19 mouse cellular contexts compared by ENCODE assay signal in genomic region chr7:79287226-79287625, GRCm38 (mm10). TPM values are rescaled to one million over a fixed set of nuclear protein-coding genes. Genes with fewer than 3 reads are reported as not detected.
DNase-seq lines count a peak whose midpoint lies in the region; ATAC-seq and TF ChIP-seq lines count a peak whose summit lies in the region.
"Had no signal": no experiment of that assay in that cellular context is flagged by ENCODE, and none has a peak within 500 bp of the region (broad histone marks: within the 10 kb centered on the region; RNA-seq: fewer than 3 reads in every experiment).

No protein-coding gene starts in this region.

- DNase-seq in intestine, embryonic 14.5 days (ENCODE audit: low spot score): peak; percentile 43
- DNase-seq in liver, embryonic 14.5 days (ENCODE audit: low read depth in 3 of 3, low spot score in 3 of 3): no peak
- DNase-seq in embryo, embryonic 9.5 days (ENCODE audit: extremely low spot score): no peak
- no peak for DNase-seq in kidney, postnatal 36 days
- DNase-seq: cerebellum, adult 8-10 months; heart, adult 18-20 months; kidney, adult 2 months; kidney, postnatal 25 days; left cerebral cortex, postnatal 4 days; lung, adult 2 months; midbrain, embryonic 14.5 days; thymus, postnatal 14 days had no signal

- no peaks in the 10 kb centered on the region for H3K27me3 ChIP-seq in intestine, embryonic 14.5 days (replicated peaks; ENCODE audit: control insufficient read depth, insufficient read depth, low read length)
- H3K27me3 ChIP-seq in intestine, embryonic 15.5 days (replicated peaks): no peaks in the 10 kb centered on the region
- H3K27me3 ChIP-seq in liver, embryonic 14.5 days (ENCODE audit: control insufficient read depth, insufficient read depth, low read length): no peaks in the 10 kb centered on the region
- no peaks in the 10 kb centered on the region for H3K27me3 ChIP-seq in stomach, embryonic 16.5 days (ENCODE audit: control insufficient read depth, insufficient read depth, low read length)
- H3K27me3 ChIP-seq: forebrain, embryonic 15.5 days; Patski had no signal

- H3K4me2 ChIP-seq in intestine, embryonic 14.5 days (ENCODE audit: low read length): no peak overlapping the region
- no peak overlapping the region for H3K4me2 ChIP-seq in intestine, embryonic 15.5 days (replicated peaks)
- H3K4me2 ChIP-seq in liver, embryonic 14.5 days (ENCODE audit: low read depth): no peak overlapping the region
- H3K4me2 ChIP-seq in stomach, embryonic 16.5 days (ENCODE audit: low read depth, low read length): no peak overlapping the region
- H3K4me2 ChIP-seq: forebrain, embryonic 15.5 days had no signal

- H3K9me3 ChIP-seq in intestine, embryonic 14.5 days (ENCODE audit: control insufficient read depth, low read length): no peaks in the 10 kb centered on the region
- no peaks in the 10 kb centered on the region for H3K9me3 ChIP-seq in intestine, embryonic 15.5 days
- no peaks in the 10 kb centered on the region for H3K9me3 ChIP-seq in liver, embryonic 14.5 days (ENCODE audit: control insufficient read depth, low read length)
- H3K9me3 ChIP-seq in stomach, embryonic 16.5 days (replicated peaks; ENCODE audit: control insufficient read depth, low read length): no peaks in the 10 kb centered on the region
- H3K9me3 ChIP-seq: forebrain, embryonic 15.5 days had no signal

- peaks cover 8% of the 10 kb centered on the region for H3K4me1 ChIP-seq in intestine, embryonic 14.5 days (replicated peaks; ENCODE audit: control insufficient read depth, insufficient read depth, low read length)
- H3K4me1 ChIP-seq in intestine, embryonic 15.5 days (replicated peaks): peaks cover 14% of the 10 kb centered on the region
- H3K4me1 ChIP-seq in liver, embryonic 14.5 days (replicated peaks; ENCODE audit: control insufficient read depth in 2 of 2, insufficient read depth in 2 of 2, low read length in 1 of 2): peaks cover 49% of the 10 kb centered on the region in 2 experiments
- peaks cover 24% of the 10 kb centered on the region for H3K4me1 ChIP-seq in stomach, embryonic 16.5 days (ENCODE audit: control insufficient read depth, insufficient read depth, low read length)

- peak; percentile 40; the same call in 1 of the 2 replicates for TF ChIP-seq EP300 in liver, embryonic 14.5 days (IDR thresholded peaks at IDR 0.05; ENCODE audit: low read depth)

- no peak overlapping the region for H3K4me3 ChIP-seq in intestine, embryonic 14.5 days (ENCODE audit: low read depth, low read length)
- no peak overlapping the region for H3K4me3 ChIP-seq in intestine, embryonic 15.5 days (replicated peaks)
- H3K4me3 ChIP-seq in liver, embryonic 14.5 days (ENCODE audit: insufficient read depth in 1 of 2, low read depth in 2 of 2, low read length in 2 of 2): no peak overlapping the region
- no peak overlapping the region for H3K4me3 ChIP-seq in stomach, embryonic 16.5 days (replicated peaks; ENCODE audit: low read length)
- H3K4me3 ChIP-seq: forebrain, embryonic 15.5 days had no signal

- no peak overlapping the region for H3K27ac ChIP-seq in intestine, embryonic 14.5 days (ENCODE audit: low read depth)
- no peak overlapping the region for H3K27ac ChIP-seq in intestine, embryonic 15.5 days
- H3K27ac ChIP-seq in liver, embryonic 14.5 days: peak overlapping the region; percentile 16; the same call in 1 of the 2 replicates
- peak overlapping the region; percentile 58; the same call in 1 of the 2 replicates for H3K27ac ChIP-seq in stomach, embryonic 16.5 days (ENCODE audit: low read length)
- H3K27ac ChIP-seq: forebrain, embryonic 15.5 days; hindbrain, postnatal 0 days had no signal

- H3K9ac ChIP-seq in intestine, embryonic 14.5 days (ENCODE audit: low read length): no peak overlapping the region
- H3K9ac ChIP-seq in intestine, embryonic 15.5 days: no peak overlapping the region
- peak overlapping the region; percentile 18; the same call in 1 of the 2 replicates for H3K9ac ChIP-seq in liver, embryonic 14.5 days (replicated peaks)
- no peak overlapping the region for H3K9ac ChIP-seq in stomach, embryonic 16.5 days (ENCODE audit: low read length)
- H3K9ac ChIP-seq: forebrain, embryonic 15.5 days had no signal

- H3K36me3 ChIP-seq in intestine, embryonic 14.5 days (ENCODE audit: control insufficient read depth, insufficient read depth, low read length): no peaks in the 10 kb centered on the region
- H3K36me3 ChIP-seq in intestine, embryonic 15.5 days: no peaks in the 10 kb centered on the region
- H3K36me3 ChIP-seq in liver, embryonic 14.5 days (replicated peaks; ENCODE audit: control insufficient read depth, insufficient read depth, low read depth): 0 out of 2 replicates have a peak, but pooled peaks cover 2% of the 10 kb centered on the region
- no peaks in the 10 kb centered on the region for H3K36me3 ChIP-seq in stomach, embryonic 16.5 days (ENCODE audit: control insufficient read depth, insufficient read depth, low read length)

- TF ChIP-seq CTCF in liver, embryonic 14.5 days (IDR thresholded peaks at IDR 0.05; ENCODE audit: low read depth): no peak

- no peak for ATAC-seq in intestine, embryonic 14.5 days (replicated peaks; ENCODE audit: low FRiP score, low TSS enrichment, low read depth)
- no peak for ATAC-seq in intestine, embryonic 15.5 days
- peak; percentile 45 for ATAC-seq in common myeloid progenitor, adult 5-6 weeks (replicated peaks; ENCODE audit: low read depth, poor library complexity, severe bottlenecking)
- ATAC-seq in liver, embryonic 14.5 days (ENCODE audit: insufficient read depth): peak; percentile 40; the same call in 1 of the 2 replicates
- no peak for ATAC-seq in stomach, embryonic 16.5 days (ENCODE audit: insufficient read depth, low FRiP score)
- ATAC-seq: activated CD4-positive, CD25-positive, alpha-beta regulatory T cell, adult 4 months; forebrain, embryonic 15.5 days; hindbrain, postnatal 0 days; Patski had no signal

- 81% methylated on average over 6 of the region's 6 CpGs for WGBS in intestine, embryonic 14.5 days
- 86% methylated on average over 6 of the region's 6 CpGs for WGBS in intestine, embryonic 15.5 days
- 49% methylated on average over 6 of the region's 6 CpGs for WGBS in liver, embryonic 14.5 days (ENCODE audit: insufficient replicate concordance)
- WGBS in stomach, embryonic 16.5 days: 87% methylated on average over 6 of the region's 6 CpGs

RNA-seq across cellular contexts. Expression of gene Abhd2, which starts 14.2 kb away (rescaled TPM):
- polyA plus RNA-seq in intestine, embryonic 14.5 days (2014; fragmentation: Nextera tagmentation; extraction: Ambion mirVana): 14.6 and 15.2 TPM in 2 replicates
- 14.3 and 16.3 TPM in 2 replicates for polyA plus RNA-seq in intestine, embryonic 15.5 days (2015; fragmentation: Nextera tagmentation; extraction: Ambion mirVana)
- total RNA-seq in common myeloid progenitor, adult 5-6 weeks (2017): 28.3 and 32.5 TPM in 2 replicates
- 5.6 and 6.0 TPM in 2 replicates for polyA plus RNA-seq in liver, embryonic 14.5 days (2012; rRNA removed)
- polyA plus RNA-seq in liver, embryonic 14.5 days (2014; fragmentation: Nextera tagmentation; extraction: Ambion mirVana): 11.4 TPM in 2 replicates
- polyA plus RNA-seq in stomach, embryonic 16.5 days (2015; fragmentation: Nextera tagmentation; extraction: Ambion mirVana): 13.8 and 15.7 TPM in 2 replicates

Comparison
In these comparisons a context has a peak if more than half of its experiments do, and no peak if none do; other contexts are left out.
1. ATAC-seq: peak in common myeloid progenitor, adult 5-6 weeks (single experiment) and liver, embryonic 14.5 days (single experiment); none in intestine, embryonic 14.5 days (single experiment), intestine, embryonic 15.5 days (single experiment) and stomach, embryonic 16.5 days (single experiment).
2. H3K27ac ChIP-seq: peak in liver, embryonic 14.5 days (single experiment) and stomach, embryonic 16.5 days (single experiment); none in intestine, embryonic 14.5 days (single experiment) and intestine, embryonic 15.5 days (single experiment).